Mouse (Mus musculus) E14TG2a.4 (cell line): ENCODE results near the gene Vps29.

ENCODE experiments used
- CTCF ChIP-seq: conservative IDR thresholded peaks from 2 replicates; pipeline ENCODE4 v1.5.1; 2014; ENCODE audit warnings: low read length
- POU5F1 ChIP-seq: IDR thresholded peaks from 2 replicates; pipeline ENCODE4 v1.6.1; 2014; ENCODE audit warnings: low read length, borderline replicate concordance

DNA sequence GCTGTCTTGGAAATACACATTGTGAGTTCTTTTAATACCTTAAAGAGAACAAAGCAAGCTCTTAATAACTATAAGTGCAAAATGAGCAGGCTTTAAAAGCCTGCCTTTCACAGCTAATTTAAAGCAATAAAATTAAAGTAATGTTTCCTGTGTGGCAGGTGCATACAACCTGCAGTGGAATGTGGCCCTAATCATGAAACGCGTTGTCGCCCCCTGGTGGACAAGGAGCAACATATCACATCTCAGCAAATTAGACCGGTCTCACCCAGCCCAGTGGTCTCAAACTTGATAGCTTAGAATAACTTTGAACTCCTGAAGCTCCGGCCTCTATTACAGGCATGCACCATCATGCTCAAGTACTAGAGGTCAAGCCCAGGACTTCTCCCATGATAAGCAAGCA lies 9.9 kb upstream of the Vps29 start:
- TF ChIP-seq POU5F1: no peak
- TF ChIP-seq CTCF: peak; percentile 78
